Mouse (Mus musculus): Measurements from ENCODE around the gene H2-Oa. TPM values are rescaled to one million over a fixed set of nuclear protein-coding genes. Genes with fewer than 3 reads are reported as not detected.

The H2-Oa gene
- polyA plus RNA-seq, 1 experiment from 2014 or later = 0.14 TPM

DNA sequence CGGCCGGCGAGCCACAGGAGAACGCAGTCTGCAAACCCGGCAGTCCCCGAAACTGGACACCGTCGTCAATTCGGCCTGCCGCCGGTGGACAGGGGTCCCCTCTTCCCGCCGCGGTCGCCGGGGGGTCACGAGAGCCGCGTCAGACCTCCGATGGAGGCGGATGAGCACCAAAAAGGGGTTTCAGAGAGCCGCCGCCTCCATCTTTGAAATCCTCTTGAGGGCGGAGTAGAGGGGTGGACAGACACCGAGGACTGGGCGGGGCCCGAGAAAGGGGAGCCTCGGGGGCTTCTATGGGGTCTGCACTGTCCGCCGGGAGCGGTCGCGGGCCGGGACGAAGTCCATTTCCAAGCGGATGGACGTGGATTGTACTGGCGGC, 26.7 kb downstream of the H2-Oa start:
- Histone ChIP-seq H3K4me1 (ENCODE audit: control insufficient read depth, insufficient read depth, low read depth, low read length) (peaks cover 17% of the 10 kb centered on the region), H3K4me3 (ENCODE audit: low read length) (peak overlapping the region; percentile 86), H3K27ac (ENCODE audit: low read depth, low read length) (peak overlapping the region; percentile 100), H3K36me3 (ENCODE audit: control insufficient read depth, insufficient read depth, low read length) (peaks cover 25% of the 10 kb centered on the region), H3K9me3 (ENCODE audit: control insufficient read depth, low read length) (no peaks in the 10 kb centered on the region), H3K4me2 (ENCODE audit: low read length) (peak overlapping the region; percentile 84), H3K9ac (ENCODE audit: low read depth, low read length) (peak overlapping the region; percentile 84), H3K27me3 (replicated peaks; ENCODE audit: control insufficient read depth, insufficient read depth, low read length) (no peaks in the 10 kb centered on the region)
- under 1% methylated on average over 38 of the region's 38 CpGs for WGBS
- ATAC-seq = no peak

DNA sequence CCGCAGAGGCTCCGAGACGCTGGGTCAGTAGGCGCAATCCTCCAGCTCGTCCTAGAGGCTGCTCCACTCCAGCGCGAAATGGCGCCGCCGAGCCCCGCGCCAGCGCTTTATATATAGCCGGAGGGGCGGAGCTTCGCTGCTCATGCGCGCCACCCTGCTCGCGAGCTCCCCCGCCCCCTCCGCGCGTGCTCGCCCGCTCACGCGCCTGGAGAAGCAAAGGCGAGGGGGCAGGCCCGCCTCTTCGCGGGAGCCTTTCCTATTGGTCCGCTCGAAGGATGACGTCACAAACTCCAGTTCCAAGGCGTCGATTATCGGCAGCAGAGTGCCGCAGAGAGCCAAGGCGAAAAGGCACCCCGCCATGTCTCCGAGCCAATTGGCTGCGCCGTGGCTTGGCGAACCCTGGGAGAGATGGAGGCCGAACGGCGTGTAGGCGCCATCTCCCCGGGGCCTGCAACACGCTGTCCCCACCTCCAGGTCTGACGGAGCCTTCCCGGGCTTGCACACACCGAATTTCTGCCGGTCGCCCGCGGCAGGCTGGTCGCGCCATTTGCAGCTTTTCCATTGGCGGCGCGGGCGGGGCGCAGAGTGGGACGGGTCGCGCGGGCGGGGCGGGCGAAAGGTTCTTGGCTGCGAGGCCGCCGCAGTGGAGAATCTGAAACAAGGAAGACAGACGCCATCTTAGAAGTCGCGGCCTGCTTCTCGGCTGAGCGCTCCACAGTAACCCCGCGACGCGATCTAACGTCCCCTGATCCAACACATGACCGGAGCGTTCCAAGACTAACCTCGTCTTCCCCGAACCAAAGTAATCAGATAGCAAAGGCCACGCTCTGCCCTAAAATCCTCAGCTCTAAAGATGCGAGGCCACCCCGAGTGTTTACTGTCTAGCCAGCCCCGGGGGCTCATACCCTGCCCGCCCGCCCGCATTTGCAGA, 27.4 kb downstream of the H2-Oa start, which contains the start of gene H2-DMa:
H2-DMa (plus strand) TSS at position 293 of the 931 bp plus-strand sequence.
- Histone ChIP-seq H3K27ac (ENCODE audit: low read depth, low read length) (peak within 1 kb of the TSS; percentile 100), H3K27me3 (replicated peaks; ENCODE audit: control insufficient read depth, insufficient read depth, low read length) (no peaks in the 10 kb centered on the region), H3K4me1 (ENCODE audit: control insufficient read depth, insufficient read depth, low read depth, low read length) (peaks cover 22% of the 10 kb centered on the region), H3K9me3 (ENCODE audit: control insufficient read depth, low read length) (no peaks in the 10 kb centered on the region), H3K36me3 (ENCODE audit: control insufficient read depth, insufficient read depth, low read length) (peaks cover 20% of the 10 kb centered on the region), H3K4me2 (ENCODE audit: low read length) (peak within 1 kb of the TSS; percentile 84), H3K4me3 (ENCODE audit: low read length) (peak within 1 kb of the TSS; percentile 86), H3K9ac (ENCODE audit: low read depth, low read length) (peak within 1 kb of the TSS; percentile 99)
- under 1% methylated on average over 93 of the region's 96 CpGs for WGBS
- ATAC-seq = peak; percentile 83

DNA sequence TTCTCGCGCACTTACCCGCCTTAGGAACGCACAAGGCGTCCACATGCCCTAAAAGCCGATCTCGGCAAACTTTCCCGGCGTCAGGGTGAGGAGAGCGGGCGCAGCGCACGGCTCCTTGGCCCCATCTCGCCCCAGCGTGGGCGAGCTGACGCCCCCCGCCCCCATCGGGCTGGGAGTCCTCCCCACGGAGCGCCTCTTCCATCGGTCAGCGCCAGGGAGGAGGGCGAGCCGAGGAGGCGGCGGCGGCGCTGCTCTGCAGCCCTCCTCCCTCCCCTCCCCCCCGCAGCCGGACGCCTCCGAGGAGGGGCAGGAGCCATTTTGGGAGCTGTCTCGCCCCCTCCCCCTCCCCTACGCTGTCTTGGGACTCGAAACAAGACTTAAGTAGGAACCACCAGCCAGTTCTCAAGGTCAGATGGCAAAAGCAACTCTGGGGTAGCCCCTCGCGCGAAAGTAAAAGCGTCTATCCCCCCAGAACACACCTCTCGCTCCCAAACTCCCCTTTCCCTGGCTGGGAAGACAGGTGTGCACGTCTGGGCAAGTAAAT, 28.1 kb downstream of the H2-Oa start:
- ATAC-seq = peak; percentile 5; the same call in 1 of the 2 replicates
- Histone ChIP-seq H3K9me3 (ENCODE audit: control insufficient read depth, low read length) (no peaks in the 10 kb centered on the region), H3K27me3 (replicated peaks; ENCODE audit: control insufficient read depth, insufficient read depth, low read length) (no peaks in the 10 kb centered on the region), H3K4me3 (ENCODE audit: low read length) (peak overlapping the region; percentile 86), H3K4me1 (ENCODE audit: control insufficient read depth, insufficient read depth, low read depth, low read length) (peaks cover 28% of the 10 kb centered on the region), H3K9ac (ENCODE audit: low read depth, low read length) (peak overlapping the region; percentile 99), H3K27ac (ENCODE audit: low read depth, low read length) (peak overlapping the region; percentile 100), H3K4me2 (ENCODE audit: low read length) (peak overlapping the region; percentile 84), H3K36me3 (ENCODE audit: control insufficient read depth, insufficient read depth, low read length) (peaks cover 12% of the 10 kb centered on the region)
- 0% methylated on average over 31 of the region's 42 CpGs for WGBS

DNA sequence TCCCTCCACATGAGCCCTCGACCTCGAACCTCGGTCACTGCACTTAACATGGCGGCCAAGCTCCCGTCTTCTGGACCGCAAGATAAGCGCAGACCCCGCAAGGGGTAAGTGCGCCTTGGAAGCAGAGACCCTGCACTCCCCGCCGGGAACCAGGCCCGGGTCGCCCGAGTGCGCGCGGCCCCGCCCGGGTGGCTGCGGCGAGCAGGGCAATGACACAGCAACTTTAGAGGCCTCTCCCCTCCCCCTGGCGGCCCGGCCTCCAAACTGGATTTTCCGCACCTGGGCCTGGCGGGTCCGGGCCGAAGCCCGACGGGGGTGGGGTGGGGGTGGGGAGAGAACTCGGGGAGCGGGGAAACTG, 28.7 kb downstream of the H2-Oa start:
- no peak; the same call in 1 of the 2 replicates for ATAC-seq
- no peaks in the 10 kb centered on the region for H3K9me3 ChIP-seq (ENCODE audit: control insufficient read depth, low read length)
- WGBS = 0% methylated on average over 31 of the region's 31 CpGs
- peak overlapping the region; percentile 100 for H3K27ac ChIP-seq (ENCODE audit: low read depth, low read length)
- peak overlapping the region; percentile 84 for H3K4me2 ChIP-seq (ENCODE audit: low read length)
- H3K4me3 ChIP-seq (ENCODE audit: low read length) = peak overlapping the region; percentile 86
- no peaks in the 10 kb centered on the region for H3K27me3 ChIP-seq (replicated peaks; ENCODE audit: control insufficient read depth, insufficient read depth, low read length)
- peaks cover 28% of the 10 kb centered on the region for H3K4me1 ChIP-seq (ENCODE audit: control insufficient read depth, insufficient read depth, low read depth, low read length)
- peak overlapping the region; percentile 99 for H3K9ac ChIP-seq (ENCODE audit: low read depth, low read length)
- H3K36me3 ChIP-seq (ENCODE audit: control insufficient read depth, insufficient read depth, low read length) = peaks cover 7% of the 10 kb centered on the region

DNA sequence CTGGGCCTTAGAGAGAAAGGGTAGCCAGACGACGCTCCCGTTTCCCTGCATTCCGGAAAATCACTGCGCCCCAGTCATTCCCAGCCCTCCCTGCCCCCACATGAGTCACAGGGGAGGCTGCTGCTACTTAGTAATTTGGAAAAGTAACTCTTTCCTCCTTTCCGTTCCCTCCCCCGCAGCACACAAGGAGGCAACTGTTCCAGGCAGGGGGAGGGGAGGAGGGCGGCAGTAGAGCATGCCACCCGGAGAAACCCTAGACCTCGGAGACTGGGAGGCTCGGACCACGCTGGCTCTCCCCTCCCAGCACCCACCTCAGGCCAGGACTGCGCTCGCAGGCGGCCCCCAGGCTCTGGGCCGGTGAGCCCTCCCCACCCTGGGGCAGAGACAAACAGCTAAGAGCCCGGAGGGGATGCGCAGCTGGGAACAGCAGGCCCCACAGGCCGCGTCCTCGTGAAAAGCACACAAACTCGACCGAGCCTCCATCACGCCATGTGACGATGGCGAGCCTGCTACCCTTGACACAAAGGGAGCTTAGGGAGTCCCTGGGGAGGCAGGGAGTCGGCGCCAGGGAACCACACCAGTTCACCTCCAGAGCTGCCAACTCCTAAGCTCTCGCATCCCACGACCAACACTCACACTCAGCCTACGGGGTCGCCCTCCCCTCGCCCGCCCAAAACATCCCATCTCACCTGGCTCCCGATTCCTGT, 29.2 kb downstream of the H2-Oa start:
- H3K4me3 ChIP-seq (ENCODE audit: low read length) = peak overlapping the region; percentile 86
- under 1% methylated on average over 31 of the region's 35 CpGs for WGBS

DNA sequence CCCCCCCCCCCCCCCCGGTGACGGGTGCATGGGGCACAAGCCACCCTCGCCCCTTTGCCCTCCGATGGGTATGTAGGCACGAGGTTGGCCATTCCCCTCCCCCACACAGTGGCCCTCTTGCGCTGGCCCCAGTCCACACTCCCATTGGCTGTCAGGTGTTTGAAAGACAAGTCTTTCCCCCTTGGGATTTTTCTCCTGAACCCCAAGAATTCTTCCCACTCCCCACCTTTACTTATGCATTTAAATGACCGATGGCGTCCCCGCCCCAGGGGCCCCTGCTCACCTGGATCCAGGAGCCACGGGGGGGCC, 29.7 kb downstream of the H2-Oa start:
- H3K9me3 ChIP-seq (ENCODE audit: control insufficient read depth, low read length) = no peaks in the 10 kb centered on the region
- H3K27ac ChIP-seq (ENCODE audit: low read depth, low read length) = peak overlapping the region; percentile 100
- H3K27me3 ChIP-seq (replicated peaks; ENCODE audit: control insufficient read depth, insufficient read depth, low read length) = no peaks in the 10 kb centered on the region
- H3K36me3 ChIP-seq (ENCODE audit: control insufficient read depth, insufficient read depth, low read length) = peaks cover 4% of the 10 kb centered on the region; the same call in 1 of the 2 replicates
- H3K4me2 ChIP-seq (ENCODE audit: low read length) = peak overlapping the region; percentile 84
- peak overlapping the region; percentile 99 for H3K9ac ChIP-seq (ENCODE audit: low read depth, low read length)
- ATAC-seq = no peak
- under 1% methylated on average over 7 of the region's 10 CpGs for WGBS
- H3K4me1 ChIP-seq (ENCODE audit: control insufficient read depth, insufficient read depth, low read depth, low read length) = peaks cover 22% of the 10 kb centered on the region
- peak overlapping the region; percentile 86 for H3K4me3 ChIP-seq (ENCODE audit: low read length)

More for the DNA sequence above, 29.2 kb downstream of the H2-Oa start:
- Histone ChIP-seq H3K27ac (ENCODE audit: low read depth, low read length) (peak overlapping the region; percentile 100), H3K4me1 (ENCODE audit: control insufficient read depth, insufficient read depth, low read depth, low read length) (peaks cover 27% of the 10 kb centered on the region), H3K36me3 (ENCODE audit: control insufficient read depth, insufficient read depth, low read length) (peaks cover 4% of the 10 kb centered on the region; the same call in 1 of the 2 replicates), H3K27me3 (replicated peaks; ENCODE audit: control insufficient read depth, insufficient read depth, low read length) (no peaks in the 10 kb centered on the region), H3K4me2 (ENCODE audit: low read length) (peak overlapping the region; percentile 84), H3K9me3 (ENCODE audit: control insufficient read depth, low read length) (no peaks in the 10 kb centered on the region), H3K9ac (ENCODE audit: low read depth, low read length) (peak overlapping the region; percentile 99)
- ATAC-seq = peak; percentile 21

DNA sequence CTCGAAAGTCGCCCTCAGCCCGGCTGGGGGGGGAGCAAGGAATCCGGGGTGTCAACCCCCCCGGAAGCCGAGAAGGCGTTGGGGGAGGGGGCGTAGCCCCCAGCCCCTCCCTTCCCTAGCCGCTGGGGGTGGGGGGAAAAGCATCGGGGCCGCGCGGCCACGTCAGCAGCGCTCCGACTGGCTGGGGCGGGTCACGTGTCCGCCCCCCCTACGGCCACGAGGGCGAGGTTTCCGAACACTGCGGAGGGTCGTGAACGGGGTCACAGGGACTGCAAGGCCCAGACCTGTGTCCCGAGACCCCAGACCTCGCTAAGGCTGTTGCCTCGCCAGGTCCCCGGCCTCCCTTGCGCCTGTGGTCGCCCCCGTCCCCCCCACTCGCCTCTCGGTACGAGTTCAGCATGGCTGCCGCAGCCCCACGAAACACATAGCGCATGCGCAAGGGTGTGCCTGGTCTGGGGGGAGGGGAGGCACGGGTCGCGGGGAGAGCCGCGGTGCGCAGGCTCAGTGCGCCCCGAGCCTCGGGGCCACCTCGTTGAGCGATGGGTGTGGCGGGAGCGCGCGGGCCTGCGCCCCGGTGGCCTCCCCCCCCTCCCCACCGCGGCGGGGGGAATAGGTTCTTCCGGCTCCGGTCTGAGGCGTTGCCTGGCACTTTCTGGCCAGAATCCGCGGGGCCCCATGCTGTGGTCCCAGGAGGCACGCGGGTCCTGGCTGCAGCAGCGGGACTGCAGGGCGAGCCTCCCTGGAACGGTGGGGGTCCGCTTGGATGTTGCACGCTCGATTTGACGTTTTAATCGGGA, 30.2 kb downstream of the H2-Oa start, which contains the start of gene Brd2:
Brd2 (minus strand) TSS at position 447 of the 797 bp plus-strand sequence.
- H3K4me2 ChIP-seq (ENCODE audit: low read length) = peak within 1 kb of the TSS; percentile 84

DNA sequence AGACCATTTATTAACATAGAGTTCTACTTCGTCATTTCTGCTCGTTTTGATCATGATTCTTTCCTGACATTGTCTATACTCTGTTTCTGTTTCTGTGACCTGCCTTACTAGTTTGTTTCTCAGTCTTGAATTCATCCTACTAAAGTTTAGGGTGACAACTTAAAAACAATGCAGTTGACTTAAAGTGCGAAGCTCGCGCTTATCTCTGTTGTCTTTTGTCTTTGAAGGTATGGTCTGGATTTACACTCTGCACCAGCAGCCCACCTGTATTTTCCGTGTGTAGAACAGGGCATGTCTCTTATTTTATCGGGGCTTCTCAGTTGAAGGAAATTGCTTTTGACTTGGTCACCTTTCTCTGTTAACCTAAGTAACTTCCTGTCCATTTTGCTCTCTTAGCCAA, 31.0 kb downstream of the H2-Oa start:
- H3K36me3 ChIP-seq (ENCODE audit: control insufficient read depth, insufficient read depth, low read length) = peaks cover 4% of the 10 kb centered on the region; the same call in 1 of the 2 replicates
- peak overlapping the region; percentile 84 for H3K4me2 ChIP-seq (ENCODE audit: low read length)
- no peaks in the 10 kb centered on the region for H3K27me3 ChIP-seq (replicated peaks; ENCODE audit: control insufficient read depth, insufficient read depth, low read length)
- H3K4me1 ChIP-seq (ENCODE audit: control insufficient read depth, insufficient read depth, low read depth, low read length) = peaks cover 17% of the 10 kb centered on the region
- ATAC-seq = no peak
- H3K9ac ChIP-seq (ENCODE audit: low read depth, low read length) = peak overlapping the region; percentile 99
- no peaks in the 10 kb centered on the region for H3K9me3 ChIP-seq (ENCODE audit: control insufficient read depth, low read length)
- 1% methylated on average over 7 of the region's 7 CpGs for WGBS
- H3K4me3 ChIP-seq (ENCODE audit: low read length) = peak overlapping the region; percentile 86
- H3K27ac ChIP-seq (ENCODE audit: low read depth, low read length) = peak overlapping the region; percentile 100

More for the DNA sequence above, 30.2 kb downstream of the H2-Oa start, which contains the start of gene Brd2:
- Histone ChIP-seq H3K9me3 (ENCODE audit: control insufficient read depth, low read length) (no peaks in the 10 kb centered on the region), H3K4me3 (ENCODE audit: low read length) (peak within 1 kb of the TSS; percentile 86), H3K27me3 (replicated peaks; ENCODE audit: control insufficient read depth, insufficient read depth, low read length) (no peaks in the 10 kb centered on the region), H3K4me1 (ENCODE audit: control insufficient read depth, insufficient read depth, low read depth, low read length) (peaks cover 17% of the 10 kb centered on the region), H3K27ac (ENCODE audit: low read depth, low read length) (peak within 1 kb of the TSS; percentile 100), H3K36me3 (ENCODE audit: control insufficient read depth, insufficient read depth, low read length) (peaks cover 4% of the 10 kb centered on the region; the same call in 1 of the 2 replicates), H3K9ac (ENCODE audit: low read depth, low read length) (peak within 1 kb of the TSS; percentile 99)
- peak; percentile 62 for ATAC-seq
- 1% methylated on average over 55 of the region's 75 CpGs for WGBS
